Mouse (Mus musculus): ENCODE measurements at regions not wholly inside any gene's neighbourhood (a gene's known extent, or its start where the extent isn't known, plus 50 kb on each side); places are given as distances from the start of the nearest gene placed in this dataset.

DNA sequence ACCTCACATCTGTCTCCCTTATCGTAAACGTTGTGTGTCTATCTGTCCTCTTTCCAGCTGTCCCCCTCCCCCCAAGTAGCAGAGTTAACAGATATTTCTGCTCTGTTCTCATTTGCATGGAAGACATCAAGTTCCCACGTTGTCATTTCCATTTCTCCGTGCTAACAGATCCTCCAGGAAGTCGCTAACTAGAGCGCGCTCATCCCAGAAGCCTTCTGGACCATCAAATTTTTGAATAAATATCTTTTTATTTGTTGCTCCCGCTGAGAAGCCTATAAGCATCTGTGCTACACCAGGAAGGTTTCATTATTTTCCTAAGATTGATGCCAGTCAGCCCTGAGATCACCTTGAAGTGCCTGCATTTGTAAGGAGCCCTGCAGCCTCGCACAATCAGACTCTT lies 275.4 kb downstream of the Prex1 start:
- no peak for DNase-seq (ENCODE audit: low read depth, low spot score)

GRCm38 (mm10) chr2:166434554-166434953 lies 279.1 kb downstream of the Prex1 start:
- no peak for DNase-seq (ENCODE audit: low read depth, low spot score)

- DNase-seq (ENCODE audit: low read depth, low spot score): peak; percentile 88
Observed at GRCm38 (mm10) chr2:166433655-166434333, 278.3 kb upstream of the Sulf2 start.

DNA sequence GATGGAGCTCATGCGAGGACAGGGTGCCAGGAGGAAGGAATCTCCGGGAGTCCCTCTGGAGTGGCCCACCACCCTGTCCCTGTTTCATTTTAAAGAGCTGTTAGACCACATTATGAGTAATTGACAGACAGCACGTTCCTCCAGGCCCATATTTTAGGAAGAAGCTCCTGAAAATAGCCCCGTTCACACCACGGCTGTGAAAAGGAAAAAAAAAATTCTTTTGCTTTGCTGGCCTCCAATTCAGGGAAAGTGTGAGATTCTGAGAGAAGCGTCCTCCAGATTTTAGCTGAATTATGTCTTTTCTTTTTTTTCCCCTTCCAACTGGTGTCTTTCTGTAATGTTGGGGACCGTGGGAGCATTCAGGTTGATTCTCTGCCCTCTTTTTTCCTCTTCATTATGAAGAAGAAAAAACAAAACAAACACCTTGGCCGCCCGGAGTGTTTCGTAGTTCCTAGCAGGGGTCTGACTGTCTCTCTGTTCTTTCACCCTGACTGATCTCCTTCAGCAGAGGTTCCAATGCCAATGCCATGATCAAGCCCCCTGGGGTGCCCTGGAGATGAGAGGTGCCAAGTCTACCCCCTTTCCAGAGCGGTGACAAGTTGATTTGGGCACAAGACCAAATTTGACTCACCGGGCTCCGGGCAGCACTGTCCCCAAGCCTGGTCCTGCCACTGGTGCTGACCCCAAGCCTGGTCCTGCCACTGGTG lies 277.6 kb upstream of the Sulf2 start:
- DNase-seq (ENCODE audit: low read depth, low spot score): peak; percentile 86

GRCm38 (mm10) chr2:166432531-166432930 lies 277.1 kb upstream of the Sulf2 start:
- no peak for DNase-seq (ENCODE audit: low read depth, low spot score)

- DNase-seq (ENCODE audit: low read depth, low spot score): no peak
Observed at GRCm38 (mm10) chr2:166429918-166430317, 274.5 kb upstream of the Sulf2 start.

- DNase-seq (ENCODE audit: low read depth, low spot score): no peak
Observed at GRCm38 (mm10) chr2:166429494-166429893, 274.0 kb upstream of the Sulf2 start.

- DNase-seq (ENCODE audit: low read depth, low spot score): no peak
Observed at GRCm38 (mm10) chr2:166427390-166427789, 271.9 kb upstream of the Sulf2 start.

- DNase-seq (ENCODE audit: low read depth, low spot score): no peak
Observed at GRCm38 (mm10) chr2:166426960-166427359, 271.5 kb upstream of the Sulf2 start.

DNA sequence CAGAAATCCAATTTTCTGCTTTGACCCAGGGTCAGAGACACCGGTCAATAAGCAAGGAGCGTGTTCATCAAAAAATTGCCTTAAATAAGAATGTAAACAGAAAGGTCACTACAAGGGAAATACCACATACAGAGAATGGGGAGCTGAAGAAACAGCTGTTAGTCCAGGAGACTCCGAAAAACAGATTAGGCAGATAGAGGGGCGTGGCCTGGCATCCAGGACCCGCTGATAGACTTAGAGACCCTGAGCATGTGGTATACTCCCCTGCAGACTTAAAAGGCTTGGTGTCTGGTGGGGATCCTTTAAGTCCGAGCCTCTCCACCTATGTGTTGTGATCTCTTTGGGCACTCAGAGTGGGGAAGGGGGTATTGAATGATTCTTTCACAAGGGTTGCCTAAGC lies 271.0 kb upstream of the Sulf2 start:
- DNase-seq (ENCODE audit: low read depth, low spot score): no peak

GRCm38 (mm10) chr2:166425141-166425540 lies 269.7 kb upstream of the Sulf2 start:
- no peak for DNase-seq (ENCODE audit: low read depth, low spot score)

DNA sequence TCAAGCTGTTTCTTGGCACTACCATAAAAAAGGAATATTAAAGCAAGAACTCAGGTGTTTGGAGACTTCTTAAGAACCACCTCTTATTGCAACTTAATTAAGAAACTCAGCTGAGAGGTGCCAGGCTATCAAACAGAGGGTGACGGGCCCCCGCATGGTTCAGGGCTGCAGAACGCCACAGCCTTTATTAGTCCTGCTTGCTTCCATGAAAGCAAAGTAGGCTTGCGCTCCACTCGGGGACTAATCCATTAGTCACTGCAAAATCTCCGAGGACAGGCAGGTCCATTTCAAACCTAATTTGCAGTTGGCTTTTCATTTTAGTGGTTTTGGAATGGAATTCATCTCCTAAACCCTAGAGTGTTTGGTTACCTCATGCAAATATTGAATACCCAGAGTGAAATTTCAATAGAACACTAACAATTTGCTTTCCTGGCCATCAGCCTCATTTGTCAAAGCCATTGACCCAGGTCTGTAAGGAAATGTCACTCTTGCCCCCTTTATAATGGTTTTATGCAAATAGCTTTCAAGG lies 267.7 kb upstream of the Sulf2 start:
- no peak for DNase-seq (ENCODE audit: low read depth, low spot score)

DNA sequence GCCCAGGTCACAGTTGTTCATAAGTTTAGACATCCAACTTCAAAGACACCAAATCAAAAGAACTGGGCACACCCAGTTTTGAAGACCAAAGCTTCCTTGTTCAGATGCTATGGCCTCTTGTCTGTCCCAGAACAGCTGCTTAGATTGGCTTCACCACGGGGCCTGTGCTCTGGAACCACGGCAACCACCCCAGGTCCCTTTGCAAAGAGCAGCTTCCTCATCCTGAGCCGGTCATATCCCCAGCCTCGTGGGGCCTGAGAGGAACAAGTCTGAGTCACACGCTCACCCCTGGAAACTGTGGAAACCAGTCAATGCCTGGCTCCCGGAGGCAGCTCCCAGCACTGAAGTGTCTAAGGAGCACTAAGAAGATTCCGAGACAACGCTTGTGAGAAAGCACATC lies 264.8 kb upstream of the Sulf2 start:
- no peak for DNase-seq (ENCODE audit: low read depth, low spot score)

DNA sequence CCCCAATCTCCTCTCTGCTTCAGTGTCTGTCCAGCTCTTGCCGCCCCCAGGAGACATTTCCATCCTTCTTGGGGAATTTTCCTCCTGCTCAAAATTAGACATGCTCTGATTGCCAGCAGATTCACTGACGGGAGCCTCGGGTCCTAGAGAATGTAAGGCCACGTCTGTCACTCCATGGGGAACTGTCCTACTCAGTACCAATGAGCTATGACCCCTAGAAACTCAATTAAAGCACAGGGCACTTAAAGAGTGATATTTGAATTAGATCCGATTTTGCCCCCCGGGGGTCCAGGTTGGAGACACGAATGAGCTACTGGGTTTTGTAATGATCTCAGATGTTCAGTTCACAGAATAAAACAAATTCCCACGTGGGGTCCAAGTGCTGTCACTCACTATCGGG lies 263.8 kb upstream of the Sulf2 start:
- no peak for DNase-seq (ENCODE audit: low read depth, low spot score)

- no peak for DNase-seq (ENCODE audit: low read depth, low spot score)
Observed at GRCm38 (mm10) chr2:166418279-166418678, 262.8 kb upstream of the Sulf2 start.

- DNase-seq (ENCODE audit: low read depth, low spot score): peak; percentile 91
Observed at GRCm38 (mm10) chr2:166417628-166418027, 262.2 kb upstream of the Sulf2 start.

DNA sequence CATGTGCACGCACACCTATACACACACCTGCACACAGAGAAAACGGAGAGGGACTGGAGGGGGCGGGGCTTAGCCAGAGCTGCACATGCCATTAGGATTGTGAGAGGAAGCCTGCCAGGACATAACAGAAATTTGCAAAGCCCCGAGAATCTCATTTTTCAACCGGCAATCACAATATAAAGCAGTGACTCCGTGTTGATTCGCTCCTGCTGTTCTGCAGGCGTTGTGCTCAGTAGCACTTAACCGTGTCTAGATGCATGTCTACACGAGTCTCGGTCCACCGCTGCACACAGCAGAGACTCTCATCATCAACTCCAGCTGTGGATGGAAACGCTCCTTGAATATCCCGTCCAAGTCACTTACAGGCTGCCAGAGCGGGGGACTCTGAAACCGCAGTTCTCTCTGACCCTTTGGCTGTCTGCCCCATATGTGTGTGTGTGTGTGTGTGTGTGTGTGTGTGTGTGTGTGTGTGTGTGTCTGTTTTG lies 260.1 kb upstream of the Sulf2 start:
- no peak for DNase-seq (ENCODE audit: low read depth, low spot score)

GRCm38 (mm10) chr2:166414856-166415255 lies 259.4 kb upstream of the Sulf2 start:
- DNase-seq (ENCODE audit: low read depth, low spot score): no peak

GRCm38 (mm10) chr2:166412031-166412858 lies 256.8 kb upstream of the Sulf2 start:
- no peak for DNase-seq (ENCODE audit: low read depth, low spot score)

DNA sequence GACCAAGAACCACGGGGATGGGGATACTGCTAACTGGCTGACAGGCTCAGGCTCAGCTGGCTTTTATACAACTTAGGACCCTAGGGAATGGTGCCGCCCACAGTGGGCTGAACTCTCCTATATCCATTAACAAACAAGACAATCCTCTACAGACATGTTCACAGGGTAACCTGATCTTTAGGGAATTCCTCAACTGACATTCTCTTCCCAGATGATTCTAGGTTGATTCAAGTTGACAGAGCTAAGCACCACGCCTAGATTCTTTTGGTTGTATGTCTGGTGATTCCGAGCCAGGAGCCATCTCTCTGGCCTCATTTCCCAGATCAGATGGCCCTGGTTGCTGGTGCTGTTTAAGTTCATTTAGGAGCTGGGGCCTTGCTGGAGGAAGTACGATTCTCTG lies 253.9 kb upstream of the Sulf2 start:
- DNase-seq (ENCODE audit: low read depth, low spot score): no peak

DNA sequence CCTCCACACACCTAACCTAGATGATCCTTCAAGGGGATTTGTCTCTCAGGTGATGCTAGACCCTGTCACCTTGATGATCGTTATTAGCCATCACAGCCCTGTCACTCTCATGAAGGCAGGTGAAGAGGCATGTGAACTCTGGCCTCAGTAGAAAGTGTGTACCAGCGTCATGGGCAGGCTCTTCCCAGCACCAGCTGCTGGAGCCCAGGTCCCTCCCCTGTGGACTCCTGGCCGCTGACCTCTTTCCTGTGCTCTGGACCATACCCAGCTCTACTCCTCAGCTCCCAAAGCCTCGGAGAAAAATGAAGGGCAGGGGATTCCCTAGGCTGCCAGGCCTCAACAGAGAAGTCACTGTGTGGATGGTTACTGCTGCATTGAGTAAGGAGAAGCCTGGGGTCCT lies 253.3 kb upstream of the Sulf2 start:
- DNase-seq (ENCODE audit: low read depth, low spot score): no peak

DNA sequence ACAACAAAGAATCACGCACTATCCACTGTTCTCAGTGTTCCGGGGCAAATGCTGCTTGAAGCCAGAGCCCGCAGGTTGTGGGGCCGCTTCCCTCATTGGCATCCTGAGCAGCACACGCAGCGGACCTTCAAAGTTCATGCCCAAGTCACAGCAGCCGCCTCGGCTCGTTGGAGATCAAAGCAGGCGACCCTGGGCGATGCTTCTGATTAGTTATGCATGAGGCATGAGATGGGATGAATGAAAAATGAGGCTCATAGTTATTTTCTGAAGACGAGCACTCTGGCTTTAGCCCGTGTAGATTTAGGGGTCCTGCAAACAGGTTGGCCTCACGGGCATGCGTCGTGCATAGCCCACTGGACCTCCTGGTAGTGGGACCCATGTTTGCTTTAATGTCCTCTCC lies 252.5 kb upstream of the Sulf2 start:
- no peak for DNase-seq (ENCODE audit: low read depth, low spot score)
